Mouse (Mus musculus): ENCODE results near the gene Bsg.

- no peak for TF ChIP-seq POLR2A (IDR thresholded peaks at IDR 0.05; ENCODE audit: borderline replicate concordance, extremely low read depth, insufficient read depth, insufficient read length, poor library complexity, severe bottlenecking)
- TF ChIP-seq CTCF (IDR thresholded peaks at IDR 0.05; ENCODE audit: borderline replicate concordance, extremely low read depth, insufficient read depth, insufficient read length): no peak
Measured at GRCm38 (mm10) chr10:79707162-79707561, 2.9 kb downstream of the Bsg start.

Measured in brain, embryonic 14.5 days (tissue).